Mouse (Mus musculus): ENCODE results near the gene B430306N03Rik.

DNA sequence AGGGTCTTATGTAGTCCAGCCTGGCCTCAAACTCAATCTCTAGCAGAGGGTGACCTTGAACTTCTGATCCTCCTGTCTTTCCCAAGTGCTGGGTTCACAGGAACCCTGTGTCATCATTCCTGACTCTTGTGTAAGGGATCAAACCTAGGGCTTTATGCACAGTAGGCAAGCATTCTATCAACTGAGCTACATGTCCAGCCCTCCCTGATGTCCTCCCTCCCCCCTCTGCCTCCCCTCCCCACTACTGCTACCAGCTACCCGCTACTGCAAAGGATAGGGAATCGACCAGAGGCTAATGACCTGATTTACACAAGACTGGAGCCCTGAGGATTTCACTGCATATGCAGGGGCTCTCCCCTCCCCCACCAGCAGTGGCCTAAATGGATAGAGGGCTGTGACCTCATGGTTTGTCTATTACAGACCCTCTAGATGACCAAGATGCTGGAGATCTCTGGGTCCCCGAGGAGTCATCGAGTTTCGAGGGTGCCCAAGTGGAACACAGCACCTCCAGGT lies 34.8 kb downstream of the B430306N03Rik start:
- no peak for TF ChIP-seq CTCF (IDR thresholded peaks at IDR 0.05; ENCODE audit: insufficient read depth, low read depth, low read length)
- TF ChIP-seq POLR2A (IDR thresholded peaks at IDR 0.05; ENCODE audit: insufficient read depth, low read depth, low read length): no peak

All from olfactory bulb, adult 2 months (tissue).